Mouse (Mus musculus) limb, embryonic 12.5 days (tissue): Measurements from ENCODE around the gene Il10. TPM values are rescaled to one million over a fixed set of nuclear protein-coding genes. Genes with fewer than 3 reads are reported as not detected.

ENCODE experiments used
- ATAC-seq: fragments of 200-750 bp; cut with Nextera tagmentation; 2 replicates; pipeline ENCODE4 v1.8.0; 2017; ENCODE audit warnings: low read depth, moderate TSS enrichment; ENCODE audit not compliant: insufficient number of reproducible peaks, insufficient read depth, low FRiP score, low TSS enrichment
- H3K27ac ChIP-seq: fragments of 300-500 bp; sonication (generic); 2 replicates; pipeline ENCODE4 v1.5.1; 2016; ENCODE audit warnings: mild to moderate bottlenecking, moderate library complexity
- H3K27me3 ChIP-seq: fragments of 300-500 bp; sonication (generic); 2 replicates; pipeline ENCODE4 v1.6.1; 2016; ENCODE audit warnings: mild to moderate bottlenecking, moderate library complexity
- H3K36me3 ChIP-seq: fragments of 300-500 bp; sonication (generic); 2 replicates; pipeline ENCODE4 v1.6.1; 2016; ENCODE audit warnings: mild to moderate bottlenecking, moderate library complexity
- H3K4me1 ChIP-seq: fragments of 300-500 bp; sonication (generic); replicated peaks from 2 replicates; pipeline ENCODE4 v1.6.1; 2016
- H3K4me2 ChIP-seq: fragments of 300-500 bp; sonication (generic); 2 replicates; pipeline ENCODE4 v1.6.1; 2016; ENCODE audit warnings: mild to moderate bottlenecking, moderate library complexity
- H3K4me3 ChIP-seq: fragments of 300-500 bp; sonication (generic); replicated peaks from 2 replicates; pipeline ENCODE4 v1.5.1; 2016; ENCODE audit warnings: mild to moderate bottlenecking
- H3K9ac ChIP-seq: fragments of 300-500 bp; sonication (generic); replicated peaks from 2 replicates; pipeline ENCODE4 v1.6.1; 2016; ENCODE audit warnings: mild to moderate bottlenecking, moderate library complexity
- H3K9me3 ChIP-seq: fragments of 300-500 bp; sonication (generic); 2 replicates; pipeline ENCODE4 v1.6.1; 2016; ENCODE audit warnings: mild to moderate bottlenecking, moderate library complexity
- WGBS: fragments of 180-500 bp; shearing (Covaris S2); methylation state at CpG from one replicate; pipeline ENCODE4 v1.1.7; 2016; 5-methylcytosine and 5-hydroxymethylcytosine counted together
- polyA plus RNA-seq: library from polyadenylated mRNA; unstranded; fragments of >200 nt; fragmentation: Nextera tagmentation; extraction: Ambion mirVana; gene quantifications from 2 replicates; pipeline ENCODE4 v1.2.1, GENCODE M21; 2016

Gene Il10
- polyA plus RNA-seq: 0.15 TPM in 1 of 2 replicates, not detected in the other

DNA sequence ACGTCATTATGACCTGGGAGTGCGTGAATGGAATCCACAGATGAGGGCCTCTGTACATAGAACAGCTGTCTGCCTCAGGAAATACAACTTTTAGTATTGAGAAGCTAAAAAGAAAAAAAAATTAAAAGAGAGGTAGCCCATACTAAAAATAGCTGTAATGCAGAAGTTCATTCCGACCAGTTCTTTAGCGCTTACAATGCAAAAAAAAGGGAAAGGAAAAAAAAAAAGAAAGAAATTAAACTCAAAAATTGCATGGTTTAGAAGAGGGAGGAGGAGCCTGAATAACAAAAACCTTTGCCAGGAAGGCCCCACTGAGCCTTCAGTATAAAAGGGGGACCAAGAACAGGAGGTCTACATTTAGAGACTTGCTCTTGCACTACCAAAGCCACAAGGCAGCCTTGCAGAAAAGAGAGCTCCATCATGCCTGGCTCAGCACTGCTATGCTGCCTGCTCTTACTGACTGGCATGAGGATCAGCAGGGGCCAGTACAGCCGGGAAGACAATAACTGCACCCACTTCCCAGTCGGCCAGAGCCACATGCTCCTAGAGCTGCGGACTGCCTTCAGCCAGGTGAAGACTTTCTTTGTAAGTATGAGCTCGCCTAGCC lies at the start of gene Il10:
TSS of gene Il10 (plus strand) at position 354 of the 607 bp plus-strand sequence.
- Histone ChIP-seq H3K27ac (no peak within 1 kb of the TSS), H3K36me3 (no peaks in the 10 kb centered on the region), H3K27me3 (no peaks in the 10 kb centered on the region), H3K4me1 (peaks cover 13% of the 10 kb centered on the region; the same call in 1 of the 2 replicates), H3K4me3 (no peak within 1 kb of the TSS), H3K9ac (no peak within 1 kb of the TSS), H3K9me3 (no peaks in the 10 kb centered on the region), H3K4me2 (no peak within 1 kb of the TSS)
- no peak for ATAC-seq
- 75% methylated on average over 8 of the region's 8 CpGs for WGBS

DNA sequence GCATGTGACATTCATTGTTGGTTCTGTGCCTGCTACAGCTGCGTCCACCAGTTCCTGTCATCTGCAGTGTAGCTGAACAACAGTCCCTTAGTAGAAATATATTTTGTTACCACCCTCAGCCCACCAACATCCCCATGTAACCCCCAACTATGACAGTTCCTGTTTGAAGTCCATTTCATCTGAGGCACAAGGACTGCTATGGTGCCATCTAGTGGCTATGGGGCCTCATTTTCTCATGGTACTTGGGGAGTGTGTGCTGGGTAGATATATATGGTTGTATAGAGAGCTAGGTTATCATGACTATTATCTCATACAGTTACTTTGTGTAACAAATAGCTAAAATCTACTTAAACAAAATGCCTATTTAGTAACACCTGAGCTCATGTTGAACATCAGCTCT lies 40.2 kb upstream of the Il10 start:
- Histone ChIP-seq H3K4me1 (no peaks in the 10 kb centered on the region), H3K27me3 (no peaks in the 10 kb centered on the region), H3K4me3 (no peak overlapping the region), H3K4me2 (no peak overlapping the region), H3K9ac (no peak overlapping the region), H3K27ac (no peak overlapping the region), H3K36me3 (no peaks in the 10 kb centered on the region), H3K9me3 (no peaks in the 10 kb centered on the region)
- WGBS: 65% methylated on average over 1 of the region's 1 CpGs
- no peak for ATAC-seq

DNA sequence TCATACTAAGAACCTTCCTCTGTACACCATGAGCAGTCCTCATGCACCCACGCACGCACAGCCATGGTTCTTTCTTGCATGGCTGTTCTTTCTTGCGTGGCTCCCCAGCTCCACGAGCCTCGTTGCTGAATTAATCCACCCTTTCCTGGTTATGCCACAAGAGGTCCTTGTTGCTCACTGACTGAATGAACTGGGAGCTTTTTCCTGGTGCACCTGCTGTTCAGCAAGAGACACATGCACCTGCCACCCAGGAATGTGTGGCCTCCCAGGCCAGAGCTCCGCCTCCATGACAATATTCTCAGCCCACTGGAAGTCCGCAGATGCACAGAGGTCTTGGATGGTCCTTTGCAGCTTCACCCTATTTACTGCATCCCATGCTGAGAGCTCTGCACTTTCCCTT lies 35.2 kb upstream of the Il10 start:
- H3K9me3 ChIP-seq: no peaks in the 10 kb centered on the region
- ATAC-seq: no peak
- H3K36me3 ChIP-seq: no peaks in the 10 kb centered on the region
- H3K9ac ChIP-seq: no peak overlapping the region
- no peak overlapping the region for H3K4me3 ChIP-seq
- H3K4me1 ChIP-seq: no peaks in the 10 kb centered on the region
- 64% methylated on average over 7 of the region's 7 CpGs for WGBS
- H3K27me3 ChIP-seq: no peaks in the 10 kb centered on the region
- H3K27ac ChIP-seq: no peak overlapping the region
- no peak overlapping the region for H3K4me2 ChIP-seq

DNA sequence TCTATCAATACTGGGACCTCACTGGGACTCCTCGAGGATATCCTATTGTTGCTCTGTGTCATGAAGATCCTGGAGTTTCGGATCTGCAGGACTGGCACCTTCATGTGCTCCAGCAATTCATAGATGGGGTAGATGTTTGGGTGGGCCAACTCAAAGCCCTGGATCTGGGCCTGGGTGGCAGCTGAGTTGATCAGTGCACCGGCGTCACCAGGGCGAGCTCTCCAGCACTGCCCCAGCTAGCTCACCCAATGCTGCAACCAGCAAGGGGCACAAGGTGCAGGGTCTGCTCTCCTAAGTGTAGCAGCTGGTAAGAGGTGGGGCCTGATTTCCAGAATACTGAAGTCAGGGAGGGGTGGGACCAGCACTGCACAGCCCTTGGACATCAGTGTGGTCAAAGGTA lies 32.6 kb upstream of the Il10 start:
- Histone ChIP-seq H3K27me3 (no peaks in the 10 kb centered on the region), H3K9ac (no peak overlapping the region), H3K9me3 (no peaks in the 10 kb centered on the region), H3K4me2 (no peak overlapping the region), H3K27ac (no peak overlapping the region), H3K4me3 (no peak overlapping the region), H3K36me3 (no peaks in the 10 kb centered on the region), H3K4me1 (no peaks in the 10 kb centered on the region)
- ATAC-seq: no peak
- 87% methylated on average over 5 of the region's 5 CpGs for WGBS

DNA sequence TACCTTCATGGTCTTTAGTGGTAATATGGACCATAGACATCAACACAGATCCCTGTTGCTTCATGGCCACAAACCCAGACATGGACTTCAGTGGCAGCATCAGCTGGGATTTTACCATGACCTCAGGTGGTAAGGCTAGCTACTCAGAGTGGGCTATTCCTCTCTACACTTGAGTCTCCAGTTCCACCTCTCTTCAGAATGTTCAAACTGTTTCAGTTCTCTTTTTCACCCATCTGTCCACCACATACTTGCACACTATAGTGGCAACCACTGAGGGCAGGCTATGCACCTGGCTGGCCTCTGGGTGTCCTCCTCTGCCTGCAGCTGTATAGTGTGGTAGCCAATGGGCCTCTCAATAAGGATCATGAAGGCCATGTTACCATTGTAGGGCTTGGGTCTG lies 32.2 kb upstream of the Il10 start:
- H3K4me3 ChIP-seq: no peak overlapping the region
- H3K9me3 ChIP-seq: no peaks in the 10 kb centered on the region
- H3K4me2 ChIP-seq: no peak overlapping the region
- no peak overlapping the region for H3K9ac ChIP-seq
- no peaks in the 10 kb centered on the region for H3K27me3 ChIP-seq
- ATAC-seq: no peak
- H3K27ac ChIP-seq: no peak overlapping the region
- H3K4me1 ChIP-seq: no peaks in the 10 kb centered on the region
- no peaks in the 10 kb centered on the region for H3K36me3 ChIP-seq

DNA sequence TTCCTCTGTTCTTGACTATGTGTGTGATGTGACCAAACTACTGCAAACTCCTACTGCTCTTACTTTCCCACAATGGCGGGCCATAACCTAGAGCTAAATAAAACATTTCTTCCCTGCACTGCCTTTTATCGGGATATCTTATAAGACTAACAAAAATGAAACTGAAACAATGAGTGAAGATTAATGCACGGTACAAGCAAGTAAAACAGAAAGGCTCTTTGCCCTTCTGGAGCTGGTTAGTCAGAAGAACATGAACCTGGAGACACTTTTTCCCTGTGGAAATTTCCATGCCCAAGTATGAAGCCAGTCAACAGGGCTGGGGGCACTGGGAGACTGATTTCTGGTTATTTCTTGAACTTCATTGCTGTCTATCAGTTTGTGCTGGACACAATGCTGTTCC lies 30.3 kb upstream of the Il10 start:
- ATAC-seq: no peak
- 85% methylated on average over 3 of the region's 3 CpGs for WGBS
- Histone ChIP-seq H3K9me3 (no peaks in the 10 kb centered on the region), H3K27ac (no peak overlapping the region), H3K9ac (no peak overlapping the region), H3K27me3 (no peaks in the 10 kb centered on the region), H3K4me2 (no peak overlapping the region), H3K4me1 (no peaks in the 10 kb centered on the region), H3K36me3 (no peaks in the 10 kb centered on the region), H3K4me3 (no peak overlapping the region)

DNA sequence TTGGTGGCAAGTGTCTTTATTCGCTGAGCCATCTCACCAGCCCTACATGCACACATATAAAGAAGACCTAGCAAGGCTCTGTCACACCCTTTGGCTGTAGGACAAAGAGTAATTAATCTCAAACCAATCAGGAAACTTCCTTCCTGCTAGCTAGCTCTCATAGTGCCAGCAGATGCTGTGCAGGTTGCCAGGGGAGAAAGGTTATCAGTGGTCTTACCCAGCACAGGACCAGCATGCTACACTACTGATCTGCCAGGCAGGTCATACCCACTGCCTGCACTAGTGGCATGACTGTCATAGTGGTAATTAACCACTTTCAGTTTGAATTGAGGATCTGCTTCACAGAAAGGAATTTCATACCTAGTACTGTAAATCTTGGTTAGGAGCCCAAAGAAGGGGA lies 29.2 kb upstream of the Il10 start:
- no peak overlapping the region for H3K4me2 ChIP-seq
- H3K9me3 ChIP-seq: no peaks in the 10 kb centered on the region
- H3K36me3 ChIP-seq: no peaks in the 10 kb centered on the region
- no peaks in the 10 kb centered on the region for H3K4me1 ChIP-seq
- H3K9ac ChIP-seq: no peak overlapping the region
- H3K27me3 ChIP-seq: no peaks in the 10 kb centered on the region
- WGBS: 92% methylated on average over 1 of the region's 1 CpGs
- no peak for ATAC-seq
- H3K27ac ChIP-seq: no peak overlapping the region
- H3K4me3 ChIP-seq: no peak overlapping the region

DNA sequence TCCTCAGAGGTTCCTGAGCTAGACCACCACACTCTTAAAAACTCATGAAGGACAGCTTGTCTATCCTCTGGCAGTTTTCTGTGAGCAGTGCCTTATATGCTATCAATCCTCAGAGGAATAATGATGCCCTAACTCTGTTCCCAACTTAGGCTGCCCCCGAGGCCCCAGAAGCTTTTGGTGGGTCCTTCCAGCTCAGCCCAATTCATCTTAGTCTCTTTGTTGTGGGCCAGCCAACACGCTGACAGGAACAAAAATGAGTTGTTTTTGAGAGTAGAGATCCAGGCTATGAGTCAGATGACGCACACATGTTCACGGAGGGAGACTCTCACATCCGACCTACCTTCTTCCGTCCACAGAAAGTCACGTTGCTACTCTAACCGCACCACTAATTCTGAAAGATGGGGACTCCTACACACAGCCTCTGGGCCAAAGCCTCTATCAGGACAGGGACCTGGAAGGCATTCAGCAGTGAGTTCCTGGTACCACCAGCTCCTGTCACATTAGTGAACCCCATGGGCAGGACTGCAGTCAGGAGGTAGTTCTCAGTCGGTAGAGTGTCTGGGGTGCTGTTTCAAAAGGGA lies 26.0 kb upstream of the Il10 start:
- no peak for ATAC-seq
- Histone ChIP-seq H3K9ac (no peak overlapping the region), H3K4me1 (no peaks in the 10 kb centered on the region), H3K4me2 (no peak overlapping the region), H3K9me3 (no peaks in the 10 kb centered on the region), H3K36me3 (no peaks in the 10 kb centered on the region), H3K4me3 (no peak overlapping the region), H3K27me3 (no peaks in the 10 kb centered on the region), H3K27ac (no peak overlapping the region)
- 85% methylated on average over 9 of the region's 9 CpGs for WGBS

DNA sequence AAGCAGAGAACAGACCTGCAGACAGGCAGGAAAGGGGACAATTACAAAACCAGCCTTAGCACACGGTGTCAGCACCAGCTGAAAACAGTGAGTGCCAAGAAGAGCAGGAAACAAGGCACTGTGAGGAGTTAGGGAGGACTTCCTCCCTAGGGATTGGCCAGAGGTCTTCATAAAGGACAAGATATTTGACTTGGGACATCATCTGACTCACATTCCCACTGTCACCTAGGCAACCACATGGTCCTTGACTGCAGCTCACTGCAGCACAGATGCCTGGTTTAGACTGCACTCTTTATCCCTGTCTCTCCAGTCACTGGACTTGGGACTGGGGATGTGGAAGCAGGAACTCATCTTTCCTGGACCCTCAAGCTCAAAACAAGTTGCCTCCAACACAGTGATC lies 24.1 kb upstream of the Il10 start:
- Histone ChIP-seq H3K4me2 (no peak overlapping the region), H3K27me3 (no peaks in the 10 kb centered on the region), H3K27ac (no peak overlapping the region), H3K4me3 (no peak overlapping the region), H3K9ac (no peak overlapping the region), H3K36me3 (no peaks in the 10 kb centered on the region), H3K4me1 (no peaks in the 10 kb centered on the region), H3K9me3 (no peaks in the 10 kb centered on the region)
- 71% methylated on average over 1 of the region's 1 CpGs for WGBS
- ATAC-seq: no peak

DNA sequence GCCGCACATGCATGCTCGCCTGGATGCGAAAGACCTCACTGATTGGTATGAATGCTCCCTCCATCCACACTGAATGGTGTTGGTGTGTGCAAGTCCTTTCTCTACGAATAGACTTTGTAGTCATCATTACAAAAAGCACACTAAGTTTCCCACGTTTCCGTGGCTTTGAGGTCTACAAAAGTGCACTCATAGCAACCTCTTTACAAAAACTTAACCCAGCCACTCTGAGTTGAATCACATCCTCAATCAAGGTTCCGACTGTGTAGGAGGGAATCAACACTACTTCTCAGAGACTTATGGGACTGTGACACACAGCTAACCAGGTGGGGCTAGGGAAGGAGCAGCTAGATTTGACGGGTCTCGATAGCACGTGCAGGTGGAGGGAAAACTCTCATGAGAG lies 23.3 kb upstream of the Il10 start:
- Histone ChIP-seq H3K27ac (no peak overlapping the region), H3K9me3 (no peaks in the 10 kb centered on the region), H3K4me2 (no peak overlapping the region), H3K4me3 (no peak overlapping the region), H3K27me3 (no peaks in the 10 kb centered on the region), H3K9ac (no peak overlapping the region), H3K36me3 (no peaks in the 10 kb centered on the region), H3K4me1 (no peaks in the 10 kb centered on the region)
- WGBS: 93% methylated on average over 10 of the region's 10 CpGs
- ATAC-seq: no peak

DNA sequence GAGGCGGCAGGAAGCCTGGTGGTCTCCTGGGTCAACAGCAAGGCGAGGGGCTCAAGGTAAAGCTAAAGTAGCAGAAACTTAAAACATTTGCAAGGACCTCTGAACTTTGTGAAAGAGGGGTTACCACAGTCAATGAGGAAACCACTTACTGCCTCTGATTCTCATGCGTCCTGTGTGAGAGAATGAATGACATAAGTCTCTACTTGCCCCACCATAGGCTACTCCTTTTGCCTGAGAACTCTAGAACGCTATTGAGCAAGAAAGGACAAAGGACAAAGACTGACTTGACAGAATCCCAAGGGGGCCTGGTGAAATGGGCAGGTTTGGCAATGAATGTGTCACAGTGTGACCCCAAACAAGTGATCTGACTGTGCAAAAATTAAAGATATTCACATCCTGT lies 22.2 kb upstream of the Il10 start:
- Histone ChIP-seq H3K36me3 (no peaks in the 10 kb centered on the region), H3K27ac (no peak overlapping the region), H3K4me3 (no peak overlapping the region), H3K4me2 (no peak overlapping the region), H3K9ac (no peak overlapping the region), H3K4me1 (no peaks in the 10 kb centered on the region), H3K9me3 (no peaks in the 10 kb centered on the region), H3K27me3 (no peaks in the 10 kb centered on the region)
- 87% methylated on average over 4 of the region's 4 CpGs for WGBS
- ATAC-seq: no peak

DNA sequence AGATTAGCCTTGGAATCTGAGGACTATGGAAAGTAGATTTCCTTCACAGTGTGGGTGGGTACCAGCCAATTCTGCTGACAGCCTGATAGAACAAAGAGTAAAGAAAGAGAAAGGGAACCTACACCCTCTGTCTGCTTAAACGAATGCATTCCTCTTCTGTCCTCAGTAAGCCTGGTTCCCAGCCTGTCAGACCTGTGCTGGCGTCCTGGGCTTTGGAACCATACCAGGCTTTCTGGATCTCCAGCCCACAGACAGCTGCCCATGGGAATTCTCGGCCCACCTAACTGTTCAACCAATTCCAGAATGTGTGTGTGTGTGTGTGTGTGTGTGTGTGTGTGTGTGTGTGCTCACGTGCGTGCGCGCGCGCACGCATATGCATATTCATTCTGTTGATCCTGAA lies 21.3 kb upstream of the Il10 start:
- Histone ChIP-seq H3K36me3 (no peaks in the 10 kb centered on the region), H3K4me1 (peaks cover 4% of the 10 kb centered on the region; the same call in 1 of the 2 replicates), H3K9me3 (no peaks in the 10 kb centered on the region), H3K9ac (no peak overlapping the region), H3K27ac (no peak overlapping the region), H3K27me3 (no peaks in the 10 kb centered on the region), H3K4me2 (no peak overlapping the region), H3K4me3 (no peak overlapping the region)
- WGBS: 93% methylated on average over 10 of the region's 10 CpGs
- no peak for ATAC-seq
